Mouse (Mus musculus) small intestine, adult 2 months (tissue): Measurements from ENCODE around the gene Slc15a3.

Experiments used
- CTCF ChIP-seq: fragments of 200-500 bp; IDR thresholded peaks from 2 replicates; pipeline ENCODE4 v1.5.1; 2012; ENCODE audit warnings: low read depth, mild to moderate bottlenecking, control low read depth, inconsistent platforms, low read length, moderate library complexity, mixed read lengths; ENCODE audit not compliant: insufficient replicate concordance, insufficient read length; ENCODE audit errors: extremely low read depth
- POLR2A ChIP-seq: fragments of 200-500 bp; IDR thresholded peaks from 2 replicates; pipeline ENCODE4 v1.6.1; 2012; ENCODE audit warnings: low read depth, mild to moderate bottlenecking, control low read depth, inconsistent platforms, low read length, moderate library complexity

GRCm38 (mm10) chr19:10839010-10839892 is at the start of gene Slc15a3:
- TF ChIP-seq POLR2A (no peak), CTCF (no peak)
